Comparison of ENCODE assay signal across 22 mouse cellular contexts in genomic region chr13:52771518-52771917, GRCm38 (mm10).
"Had no signal": no experiment of that assay in that cellular context is flagged by ENCODE, and none has a peak within 500 bp of the region (broad histone marks: within the 10 kb centered on the region; RNA-seq: fewer than 3 reads in every experiment).

No protein-coding gene starts in this region.

- H3K4me3 ChIP-seq: heart, adult 2 months; heart, embryonic 13.5 days; heart, embryonic 15.5 days; hindbrain, embryonic 13.5 days; hindbrain, embryonic 15.5 days; kidney, embryonic 15.5 days; limb, embryonic 13.5 days; limb, embryonic 15.5 days; liver, embryonic 12.5 days had no signal

- DNase-seq: gastrocnemius, postnatal 14 days; heart, adult 11 months; heart, adult 2 months; heart, postnatal 14 days; heart, postnatal 36 days; kidney, postnatal 14 days; layer of hippocampus, adult 9-11 months; layer of hippocampus, postnatal 36 days; left cerebral cortex, postnatal 4 days had no signal

- H3K27ac ChIP-seq: heart, adult 2 months; heart, embryonic 13.5 days; heart, embryonic 15.5 days; hindbrain, embryonic 13.5 days; hindbrain, embryonic 15.5 days; hindbrain, postnatal 0 days; kidney, embryonic 15.5 days; kidney, postnatal 0 days; limb, embryonic 13.5 days; limb, embryonic 15.5 days; liver, embryonic 12.5 days; liver, embryonic 14.5 days had no signal

- H3K4me2 ChIP-seq: heart, embryonic 11.5 days; heart, embryonic 13.5 days; heart, embryonic 15.5 days; hindbrain, embryonic 13.5 days; hindbrain, embryonic 15.5 days; kidney, embryonic 15.5 days; limb, embryonic 13.5 days; limb, embryonic 15.5 days; liver, embryonic 12.5 days had no signal

- H3K9ac ChIP-seq: heart, embryonic 13.5 days; heart, embryonic 15.5 days; hindbrain, embryonic 13.5 days; hindbrain, embryonic 15.5 days; kidney, embryonic 15.5 days; limb, embryonic 13.5 days; limb, embryonic 15.5 days; liver, embryonic 12.5 days; liver, embryonic 14.5 days had no signal

- H3K36me3 ChIP-seq: heart, embryonic 13.5 days; heart, embryonic 15.5 days; hindbrain, embryonic 13.5 days; hindbrain, embryonic 15.5 days; kidney, embryonic 15.5 days; limb, embryonic 13.5 days; limb, embryonic 15.5 days; liver, embryonic 12.5 days had no signal

- H3K4me1 ChIP-seq: liver, embryonic 12.5 days had no signal

- H3K27me3 ChIP-seq: heart, embryonic 13.5 days; heart, embryonic 15.5 days; hindbrain, embryonic 13.5 days; hindbrain, embryonic 15.5 days; kidney, embryonic 15.5 days; limb, embryonic 13.5 days; limb, embryonic 15.5 days; liver, embryonic 12.5 days had no signal

- ATAC-seq: hindbrain, postnatal 0 days; intestine, embryonic 16.5 days; liver, embryonic 12.5 days had no signal

- H3K9me3 ChIP-seq: heart, embryonic 13.5 days; heart, embryonic 15.5 days; hindbrain, embryonic 13.5 days; hindbrain, embryonic 15.5 days; kidney, embryonic 15.5 days; limb, embryonic 13.5 days; limb, embryonic 15.5 days; liver, embryonic 12.5 days had no signal
